ENCODE assay signal across 9 mouse cellular contexts in genomic region chr4:94476749-94477399, GRCm38 (mm10).
DNase-seq lines count a peak whose midpoint lies in the region; ATAC-seq and TF ChIP-seq lines count a peak whose summit lies in the region.
"Had no signal": no experiment of that assay in that cellular context is flagged by ENCODE, and none has a peak within 500 bp of the region (broad histone marks: within the 10 kb centered on the region; RNA-seq: fewer than 3 reads in every experiment).

No protein-coding gene starts in this region.

- intact Hi-C loops in left cerebral cortex, adult 2 months (cut with DNase I) = no loop called here
- intact Hi-C loops in left cerebral cortex, postnatal 4 days (cut with DNase I) = no loop called here

- TF ChIP-seq CTCF in left cerebral cortex, adult 2 months (IDR thresholded peaks at IDR 0.05) = no peak

- H3K9ac ChIP-seq in heart, embryonic 11.5 days (ENCODE audit: low read depth, low read length) = no peak overlapping the region
- H3K9ac ChIP-seq in lung, embryonic 16.5 days (ENCODE audit: low read length) = no peak overlapping the region
- H3K9ac ChIP-seq: midbrain, embryonic 12.5 days had no signal

- WGBS in heart, embryonic 11.5 days (ENCODE audit: insufficient replicate concordance) = 72% methylated on average over 18 of the region's 18 CpGs
- WGBS in lung, embryonic 16.5 days = 73% methylated on average over 18 of the region's 18 CpGs

- H3K27me3 ChIP-seq in heart, embryonic 11.5 days (ENCODE audit: control insufficient read depth, insufficient read depth, low read length) = no peaks in the 10 kb centered on the region
- no peaks in the 10 kb centered on the region for H3K27me3 ChIP-seq in lung, embryonic 16.5 days (ENCODE audit: control insufficient read depth, insufficient read depth, low read depth, low read length)
- H3K27me3 ChIP-seq: midbrain, embryonic 12.5 days had no signal

- peak overlapping the region; percentile 14; the same call in 1 of the 2 replicates for H3K4me2 ChIP-seq in heart, embryonic 11.5 days
- H3K4me2 ChIP-seq in lung, embryonic 16.5 days (ENCODE audit: low read depth, low read length) = 0 out of 2 replicates have a peak overlapping the region, but pooled peaks have one; percentile 14
- H3K4me2 ChIP-seq: midbrain, embryonic 12.5 days had no signal

- no peaks in the 10 kb centered on the region for H3K36me3 ChIP-seq in heart, embryonic 11.5 days (ENCODE audit: control insufficient read depth, insufficient read depth, low read length)
- H3K36me3 ChIP-seq in lung, embryonic 16.5 days (ENCODE audit: control insufficient read depth, insufficient read depth, low read length) = no peaks in the 10 kb centered on the region
- H3K36me3 ChIP-seq: midbrain, embryonic 12.5 days had no signal

- H3K4me3 ChIP-seq in left cerebral cortex, adult 2 months = peak overlapping the region; percentile 4; the same call in 1 of the 2 replicates
- no peak overlapping the region for H3K4me3 ChIP-seq in heart, embryonic 11.5 days (ENCODE audit: low read depth, low read length)
- peak overlapping the region; percentile 1; the same call in 1 of the 2 replicates for H3K4me3 ChIP-seq in lung, embryonic 16.5 days (ENCODE audit: low read length)
- H3K4me3 ChIP-seq: midbrain, embryonic 12.5 days had no signal

- DNase-seq in left cerebral cortex, adult 2 months (ENCODE audit: extremely low spot score in 1 of 2, low spot score in 2 of 2) = no peak
- no peak for DNase-seq in left cerebral cortex, postnatal 4 days
- peak; percentile 30 for DNase-seq in brain, adult 2 months (ENCODE audit: low read depth, low spot score)
- no peak for DNase-seq in urinary bladder, adult 18-20 months (ENCODE audit: low spot score in 2 of 2)
- no peak for DNase-seq in layer of hippocampus, adult 9-11 months
- no peak for DNase-seq in embryo, embryonic 9.5 days (ENCODE audit: extremely low spot score)

- H3K9me3 ChIP-seq in heart, embryonic 11.5 days (replicated peaks; ENCODE audit: control insufficient read depth, low read length) = no peaks in the 10 kb centered on the region
- no peaks in the 10 kb centered on the region for H3K9me3 ChIP-seq in lung, embryonic 16.5 days (ENCODE audit: control insufficient read depth, low read length)
- H3K9me3 ChIP-seq: midbrain, embryonic 12.5 days had no signal

- H3K27ac ChIP-seq in left cerebral cortex, adult 2 months = no peak overlapping the region
- 0 out of 2 replicates have a peak overlapping the region, but pooled peaks have one; percentile 29 for H3K27ac ChIP-seq in heart, embryonic 11.5 days (ENCODE audit: low read depth, low read length)
- H3K27ac ChIP-seq in lung, embryonic 16.5 days (ENCODE audit: low read length) = 0 out of 2 replicates have a peak overlapping the region, but pooled peaks have one; percentile 27
- H3K27ac ChIP-seq: midbrain, embryonic 12.5 days had no signal

- no peak for ATAC-seq in heart, embryonic 11.5 days (replicated peaks; ENCODE audit: insufficient number of reproducible peaks, low FRiP score, low TSS enrichment)
- 0 out of 2 replicates have a peak, but pooled peaks have one; percentile 28 for ATAC-seq in lung, embryonic 16.5 days (ENCODE audit: low read depth)

- H3K4me1 ChIP-seq in heart, embryonic 11.5 days (ENCODE audit: control insufficient read depth, insufficient read depth, low read length) = no peaks in the 10 kb centered on the region
- no peaks in the 10 kb centered on the region for H3K4me1 ChIP-seq in lung, embryonic 16.5 days (replicated peaks; ENCODE audit: control insufficient read depth, insufficient read depth, low read length)
- H3K4me1 ChIP-seq: midbrain, embryonic 12.5 days had no signal
